Mouse (Mus musculus) spleen, adult 2 months (tissue): ENCODE measurements around the gene Cdhr2. TPM values are rescaled to one million over a fixed set of nuclear protein-coding genes. Genes with fewer than 3 reads are reported as not detected.

ENCODE experiments used
- DNase-seq, 2 experiments: peaks; one replicate each; pipeline versions ENCODE4 v3.0.0 to v3.0.0-alpha.2; 2012 to 2021; ENCODE audit warnings: low spot score in 2 of 2, low read depth in 1 of 2
- H3K27ac ChIP-seq: fragments of 200-500 bp; 2 replicates; pipeline ENCODE4 v1.5.1; 2012; ENCODE audit warnings: low read length, inconsistent platforms; ENCODE audit not compliant: insufficient read depth
- H3K27me3 ChIP-seq: fragments of 200-500 bp; 2 replicates; pipeline ENCODE4 v1.6.1; 2012; ENCODE audit warnings: mild to moderate bottlenecking, moderate library complexity, low read length, inconsistent platforms; ENCODE audit not compliant: control insufficient read depth, insufficient read depth
- H3K36me3 ChIP-seq: fragments of 200-500 bp; 2 replicates; pipeline ENCODE4 v1.6.1; 2012; ENCODE audit warnings: mild to moderate bottlenecking, low read length, inconsistent platforms; ENCODE audit not compliant: control insufficient read depth, insufficient read depth
- H3K4me1 ChIP-seq: fragments of 200-500 bp; 2 replicates; pipeline ENCODE4 v1.6.1; 2011; ENCODE audit warnings: inconsistent platforms; ENCODE audit not compliant: control insufficient read depth, insufficient read depth, insufficient read length
- H3K4me3 ChIP-seq: fragments of 200-500 bp; 2 replicates; pipeline ENCODE4 v1.5.1; 2011; ENCODE audit warnings: mild to moderate bottlenecking, inconsistent platforms; ENCODE audit not compliant: insufficient read depth, insufficient read length; ENCODE audit errors: extremely low read depth
- CTCF ChIP-seq: fragments of 200-500 bp; IDR thresholded peaks from 2 replicates; pipeline ENCODE4 v1.5.1; 2011; ENCODE audit warnings: mild to moderate bottlenecking, inconsistent platforms; ENCODE audit not compliant: insufficient read depth, insufficient read length, insufficient replicate concordance; ENCODE audit errors: extremely low read depth
- POLR2A ChIP-seq: fragments of 200-500 bp; IDR thresholded peaks from 2 replicates; pipeline ENCODE4 v1.6.1; 2011; ENCODE audit warnings: low read depth, low read length, inconsistent platforms
- WGBS: fragments of 180-500 bp; shearing (Covaris S2); methylation state at CpG from one replicate; pipeline ENCODE4 v1.1.7; 2018; 5-methylcytosine and 5-hydroxymethylcytosine counted together
- polyA plus RNA-seq: library from polyadenylated mRNA; depleted of rRNA; stranded (reverse); fragments of >200 nt; gene quantifications from 2 replicates; pipeline ENCODE4 v1.2.3, GENCODE M21; 2012

Cdhr2 gene
- polyA plus RNA-seq, 1 experiment, result 0.04 TPM

DNA sequence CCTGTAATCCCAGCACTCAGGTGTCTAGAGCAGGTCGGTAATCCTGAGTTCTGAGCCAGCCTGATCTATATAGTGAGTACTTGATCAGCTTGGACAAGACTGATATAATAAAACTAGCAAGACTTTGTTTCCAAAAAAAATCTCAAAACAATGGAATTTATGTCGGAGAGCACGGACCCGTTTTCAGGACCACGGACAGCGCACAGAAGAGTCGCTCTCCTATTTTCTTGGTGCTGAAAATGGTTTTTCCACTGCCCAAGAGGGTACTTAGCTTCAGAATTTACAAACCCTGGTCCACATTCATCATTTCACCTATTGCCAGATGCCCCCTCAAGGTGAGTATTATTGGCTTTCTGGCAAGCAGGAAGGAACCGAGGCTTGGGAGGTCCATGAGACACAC, 49.4 kb downstream of the Cdhr2 start:
- DNase-seq, result no peak
- 6% methylated on average over 8 of the region's 8 CpGs for WGBS
- TF ChIP-seq CTCF, result no peak
- TF ChIP-seq POLR2A, result no peak
- peaks cover 11% of the 10 kb centered on the region for H3K27me3 ChIP-seq
- H3K27ac ChIP-seq, result no peak overlapping the region
- no peaks in the 10 kb centered on the region for H3K36me3 ChIP-seq
- peaks cover 3% of the 10 kb centered on the region; the same call in 1 of the 2 replicates for H3K4me1 ChIP-seq
- H3K4me3 ChIP-seq, result no peak overlapping the region

DNA sequence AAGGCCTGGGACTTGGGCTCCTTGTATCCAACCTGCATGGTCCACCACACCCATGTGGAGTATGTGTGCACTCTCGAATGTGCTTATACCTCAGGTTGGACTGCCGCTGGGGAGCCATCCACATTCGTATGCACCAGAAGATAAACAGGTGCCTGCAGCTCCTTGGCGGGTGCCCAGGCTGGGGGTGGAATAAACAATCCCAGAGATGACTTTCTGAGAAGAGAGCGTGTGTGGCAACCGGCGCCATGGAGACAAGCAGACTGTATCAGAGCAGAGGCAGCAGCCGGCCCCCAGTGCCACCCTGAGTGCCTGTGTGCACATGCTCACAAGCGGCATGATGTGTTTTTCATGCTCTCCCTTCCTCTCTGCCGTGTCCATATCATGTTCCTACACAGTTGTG, 51.4 kb downstream of the Cdhr2 start:
- TF ChIP-seq CTCF (no peak), POLR2A (no peak)
- WGBS, result 73% methylated on average over 10 of the region's 10 CpGs
- Histone ChIP-seq H3K36me3 (no peaks in the 10 kb centered on the region), H3K27me3 (peaks cover 11% of the 10 kb centered on the region), H3K27ac (no peak overlapping the region), H3K4me1 (peaks cover 3% of the 10 kb centered on the region; the same call in 1 of the 2 replicates), H3K4me3 (no peak overlapping the region)
- no peak for DNase-seq

- Histone ChIP-seq H3K4me1 (peaks cover 3% of the 10 kb centered on the region; the same call in 1 of the 2 replicates), H3K27me3 (peaks cover 16% of the 10 kb centered on the region), H3K36me3 (no peaks in the 10 kb centered on the region), H3K4me3 (no peak overlapping the region), H3K27ac (no peak overlapping the region)
- 68% methylated on average over 6 of the region's 6 CpGs for WGBS
- no peak for DNase-seq
- TF ChIP-seq POLR2A (no peak), CTCF (no peak)
Observed at GRCm38 (mm10) chr13:54753733-54754132, 52.5 kb downstream of the Cdhr2 start.

- Histone ChIP-seq H3K4me1 (peaks cover 3% of the 10 kb centered on the region; the same call in 1 of the 2 replicates), H3K27ac (no peak overlapping the region), H3K27me3 (peaks cover 14% of the 10 kb centered on the region), H3K36me3 (no peaks in the 10 kb centered on the region), H3K4me3 (no peak overlapping the region)
- DNase-seq, result no peak
- WGBS, result 43% methylated on average over 12 of the region's 12 CpGs
- no peak for TF ChIP-seq POLR2A
- no peak for TF ChIP-seq CTCF
Observed at GRCm38 (mm10) chr13:54754169-54755080, 53.2 kb downstream of the Cdhr2 start.

DNA sequence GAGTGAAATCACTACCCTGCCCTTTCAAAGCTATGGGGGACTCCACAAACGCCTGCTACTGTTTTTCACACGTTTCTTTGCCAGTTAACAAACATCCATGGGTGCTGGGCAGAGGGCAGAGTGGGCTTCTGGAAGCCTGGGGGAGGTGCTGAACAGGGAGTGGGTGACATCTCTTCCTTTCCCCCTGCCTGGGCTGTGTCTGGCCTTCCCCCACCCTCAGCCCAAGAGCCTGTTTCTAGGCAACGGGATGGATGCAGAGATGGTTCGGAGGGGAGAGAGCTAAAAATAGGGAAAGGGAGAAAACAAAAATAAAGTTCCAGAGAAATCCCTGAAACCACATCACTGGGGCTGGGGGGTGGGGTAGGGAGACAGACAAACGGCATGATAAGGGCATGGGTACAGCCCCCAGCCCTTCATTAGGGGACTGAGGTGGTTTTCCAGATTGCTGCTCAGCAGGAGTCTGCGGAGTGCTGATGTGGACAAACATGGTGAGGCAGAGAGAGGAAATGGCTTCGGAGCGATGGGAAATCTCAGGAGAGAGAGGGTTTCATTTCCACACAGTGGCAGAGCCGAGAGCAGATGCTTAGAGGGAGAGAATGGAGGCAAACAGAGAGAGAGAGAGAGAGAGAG, 54.1 kb downstream of the Cdhr2 start:
- TF ChIP-seq POLR2A (no peak), CTCF (no peak)
- Histone ChIP-seq H3K27me3 (peaks cover 9% of the 10 kb centered on the region), H3K4me1 (no peaks in the 10 kb centered on the region), H3K36me3 (no peaks in the 10 kb centered on the region), H3K27ac (no peak overlapping the region), H3K4me3 (no peak overlapping the region)
- no peak for DNase-seq
- 35% methylated on average over 9 of the region's 9 CpGs for WGBS

DNA sequence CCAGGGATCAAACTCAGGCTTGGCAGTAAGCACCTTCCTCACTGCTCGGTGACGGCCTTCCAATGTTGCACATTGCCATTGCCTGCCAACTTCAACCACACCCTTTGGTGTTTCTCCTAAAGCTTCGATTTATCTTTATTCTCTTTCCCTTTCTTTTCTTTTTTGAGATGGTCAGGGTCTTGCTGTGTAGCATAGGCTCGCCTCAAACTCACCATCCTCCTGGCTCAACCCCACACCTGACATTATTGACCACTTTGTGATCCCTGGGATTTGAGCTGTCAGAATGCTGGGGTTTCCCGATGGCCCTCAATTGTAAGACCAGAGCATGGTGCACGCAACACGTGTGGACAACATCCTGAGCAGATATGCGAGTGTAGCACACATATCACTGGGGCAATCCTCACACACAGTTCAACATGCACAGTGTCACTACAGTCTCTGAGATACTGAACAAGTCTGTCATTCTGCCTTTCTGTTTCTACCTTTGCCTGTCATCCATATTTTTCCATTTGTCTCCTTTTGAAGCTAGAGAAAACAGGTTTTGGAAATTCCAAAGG, 55.0 kb downstream of the Cdhr2 start:
- H3K4me3 ChIP-seq, result no peak overlapping the region
- H3K4me1 ChIP-seq, result no peaks in the 10 kb centered on the region
- no peaks in the 10 kb centered on the region for H3K36me3 ChIP-seq
- H3K27ac ChIP-seq, result no peak overlapping the region
- H3K27me3 ChIP-seq, result peaks cover 8% of the 10 kb centered on the region; the same call in 1 of the 2 replicates
- 85% methylated on average over 8 of the region's 8 CpGs for whole genome bisulfite sequencing
- no peak for DNase-seq
- TF ChIP-seq CTCF, result no peak

DNA sequence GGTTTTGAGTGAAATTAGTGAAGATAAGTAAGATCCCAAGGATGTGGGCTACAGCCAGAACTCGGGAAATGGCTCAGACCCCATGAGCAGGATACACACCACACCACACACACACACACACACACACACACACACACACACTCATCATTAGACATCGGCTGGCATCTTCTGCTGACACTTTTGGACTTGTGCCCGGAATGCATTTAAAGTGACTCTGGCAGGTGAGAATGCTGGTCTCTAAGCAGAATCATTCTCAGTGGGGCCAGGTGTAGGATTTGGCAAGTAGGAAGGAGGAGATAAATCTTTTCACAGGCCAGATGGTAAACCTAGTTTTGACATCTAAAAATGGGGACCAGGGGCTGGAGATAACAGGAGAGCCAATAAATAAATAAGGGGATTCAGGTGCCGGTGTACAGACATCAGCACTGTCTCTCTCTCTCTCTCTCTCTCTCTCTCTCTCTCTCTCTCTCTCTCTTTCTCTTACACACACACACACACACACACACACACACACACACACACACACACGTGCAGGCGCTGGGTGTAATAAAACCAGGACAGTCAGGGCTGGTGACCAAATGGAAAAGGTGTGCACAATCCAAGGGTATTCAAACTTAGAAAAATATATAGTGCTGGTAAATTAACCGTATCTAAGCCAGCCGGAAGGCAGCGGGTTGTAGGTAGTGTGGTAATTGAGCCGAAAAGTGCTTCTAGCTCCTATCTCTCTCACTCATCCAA, 56.0 kb downstream of the Cdhr2 start:
- H3K27me3 ChIP-seq, result peaks cover 8% of the 10 kb centered on the region; the same call in 1 of the 2 replicates
- WGBS, result 55% methylated on average over 10 of the region's 10 CpGs
- no peaks in the 10 kb centered on the region for H3K36me3 ChIP-seq
- no peak overlapping the region for H3K4me3 ChIP-seq
- TF ChIP-seq CTCF, result no peak
- TF ChIP-seq POLR2A, result no peak
- H3K4me1 ChIP-seq, result no peaks in the 10 kb centered on the region
- no peak for DNase-seq
- H3K27ac ChIP-seq, result no peak overlapping the region
